Mouse (Mus musculus): ENCODE results near the gene Bcl7b. TPM values are rescaled to one million over a fixed set of nuclear protein-coding genes. Genes with fewer than 3 reads are reported as not detected.
A peak's percentile ranks its signal among the peaks of the same experiment; 100 is the strongest.

The Bcl7b gene
- polyA plus RNA-seq (2015; fragmentation: Nextera tagmentation; extraction: Ambion mirVana) = 45.3 and 52.1 TPM in 2 replicates

DNA sequence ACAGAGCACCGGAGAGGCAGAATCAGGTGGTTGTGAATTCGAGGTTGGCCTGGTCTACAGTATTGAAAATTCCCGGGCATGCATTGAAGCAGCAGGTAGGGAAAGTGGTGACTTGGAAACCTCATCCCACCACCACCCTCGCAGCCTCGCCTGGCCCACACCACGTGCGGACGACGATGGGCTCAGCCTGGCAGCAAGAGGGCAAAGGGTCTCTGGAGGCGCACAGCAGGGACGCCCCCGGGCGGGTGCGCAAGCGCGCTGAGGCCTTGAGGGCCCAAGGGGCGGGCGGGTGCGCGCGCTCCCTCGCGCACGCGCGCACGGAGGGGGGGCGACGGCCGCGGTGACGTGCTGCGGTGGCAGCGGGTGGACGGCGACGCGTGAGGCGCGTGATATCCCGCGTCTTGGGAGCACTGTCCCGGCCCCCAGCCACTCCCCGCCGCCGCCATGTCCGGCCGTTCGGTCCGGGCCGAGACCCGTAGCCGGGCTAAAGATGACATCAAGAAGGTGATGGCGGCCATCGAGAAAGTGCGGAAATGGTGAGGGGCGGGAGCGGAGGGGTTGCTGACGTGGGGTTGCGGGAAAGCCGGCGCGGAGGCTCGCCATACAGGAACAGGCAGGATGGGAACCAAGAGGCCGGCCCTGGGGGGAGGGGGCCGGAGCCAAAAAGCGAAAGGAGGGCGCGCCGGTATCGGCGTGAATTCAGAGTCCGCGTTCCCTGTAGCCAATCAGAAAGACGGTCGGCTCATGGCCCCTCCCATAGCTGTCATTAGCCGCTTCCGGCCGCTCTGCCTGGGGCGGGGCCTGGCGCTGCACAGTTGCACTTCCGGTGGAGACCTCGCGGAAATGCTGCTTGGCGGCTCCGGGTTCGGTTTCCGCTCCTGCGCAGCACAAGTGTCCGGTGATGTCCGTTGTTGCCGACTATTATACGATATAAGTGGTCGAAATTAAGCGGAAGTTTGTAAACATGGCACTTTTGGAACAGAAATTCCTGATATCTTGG, at the start of gene Bcl7b:
TSS of gene Bcl7b (plus strand) at position 221 of the 1,000 bp plus-strand sequence.
- H3K9ac ChIP-seq = peak within 1 kb of the TSS; percentile 91
- H3K27ac ChIP-seq = peak within 1 kb of the TSS; percentile 100
- H3K36me3 ChIP-seq = peaks cover 27% of the 10 kb centered on the region
- ATAC-seq (ENCODE audit: low FRiP score) = peak; percentile 97
- H3K9me3 ChIP-seq = no peaks in the 10 kb centered on the region
- H3K4me3 ChIP-seq = peak within 1 kb of the TSS; percentile 63
- H3K27me3 ChIP-seq = no peaks in the 10 kb centered on the region
- peaks cover 21% of the 10 kb centered on the region for H3K4me1 ChIP-seq (replicated peaks)
- 2% methylated on average over 93 of the region's 95 CpGs for WGBS
- peak within 1 kb of the TSS; percentile 93 for H3K4me2 ChIP-seq

DNA sequence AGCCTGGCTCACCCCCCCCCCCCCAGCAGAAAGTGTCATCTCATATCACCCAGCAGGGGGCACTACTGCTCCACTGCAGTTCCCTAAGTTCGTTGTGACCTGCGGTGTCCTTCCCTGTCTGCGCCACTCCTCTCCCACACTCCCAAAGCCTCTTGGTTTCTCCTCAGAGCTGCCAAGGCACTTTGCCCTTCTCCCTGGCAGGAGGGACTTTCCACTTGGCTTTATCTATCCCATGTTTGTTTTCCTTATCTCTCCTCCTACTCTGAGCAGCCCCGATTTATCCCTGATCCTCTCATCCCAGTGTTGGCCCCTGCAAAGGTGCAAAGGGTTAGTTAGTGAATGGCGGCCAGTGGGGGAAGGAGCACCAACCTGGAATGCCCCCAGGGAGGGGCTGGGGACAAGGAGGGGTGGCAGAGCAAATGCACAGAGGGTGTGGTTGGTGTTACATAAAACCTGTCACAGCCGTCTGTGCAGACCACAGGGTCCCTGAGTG, 49.4 kb upstream of the Bcl7b start:
- ATAC-seq (ENCODE audit: low FRiP score) = no peak
- Histone ChIP-seq H3K9me3 (no peaks in the 10 kb centered on the region), H3K27ac (no peak overlapping the region), H3K4me1 (replicated peaks) (no peaks in the 10 kb centered on the region), H3K27me3 (peaks cover 20% of the 10 kb centered on the region), H3K36me3 (no peaks in the 10 kb centered on the region), H3K9ac (no peak overlapping the region), H3K4me3 (no peak overlapping the region), H3K4me2 (no peak overlapping the region)
- WGBS = 36% methylated on average over 6 of the region's 6 CpGs

DNA sequence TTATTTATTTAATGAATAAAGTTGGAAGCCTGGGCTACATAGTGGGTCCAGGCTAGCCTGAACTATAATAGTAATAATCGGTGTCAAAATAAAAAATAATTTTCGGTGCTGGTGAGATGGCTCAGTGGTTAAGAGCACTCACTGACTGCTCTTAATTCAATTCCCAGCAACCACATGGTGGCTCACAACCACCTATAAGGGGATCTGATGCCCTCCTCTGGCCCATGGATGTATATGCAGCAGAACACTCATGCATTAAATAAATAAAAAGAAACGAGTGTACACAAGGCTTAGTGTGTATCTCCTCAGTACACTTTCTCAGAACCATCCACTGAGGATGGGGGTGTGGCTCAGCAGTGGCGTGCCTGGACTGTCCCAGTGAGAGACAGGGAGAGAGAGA, 47.3 kb upstream of the Bcl7b start:
- no peak overlapping the region for H3K27ac ChIP-seq

DNA sequence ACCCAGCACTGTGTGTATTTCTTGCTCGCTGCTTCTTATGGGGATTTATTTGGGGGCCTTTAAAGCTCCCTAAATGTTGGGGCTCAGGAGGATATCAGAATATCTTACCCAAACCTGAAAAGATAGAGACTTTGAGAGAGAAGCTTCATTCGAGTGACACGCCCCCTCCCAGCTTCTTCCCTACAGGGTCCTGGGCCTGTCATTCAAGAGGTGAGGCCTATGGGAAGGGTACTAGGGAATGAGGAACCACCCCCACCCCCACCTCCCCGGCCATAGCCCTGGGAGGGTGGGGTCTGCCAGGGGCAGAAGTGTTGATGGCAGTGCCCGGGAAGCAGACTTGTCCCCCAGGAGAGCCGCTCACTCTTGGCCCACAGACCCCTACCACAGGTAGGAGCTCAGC, 42.0 kb upstream of the Bcl7b start:
- H3K4me3 ChIP-seq = no peak overlapping the region
- no peaks in the 10 kb centered on the region for H3K36me3 ChIP-seq
- H3K9ac ChIP-seq = no peak overlapping the region
- no peaks in the 10 kb centered on the region for H3K4me1 ChIP-seq (replicated peaks)
- no peak overlapping the region for H3K4me2 ChIP-seq
- WGBS = 63% methylated on average over 6 of the region's 6 CpGs
- H3K9me3 ChIP-seq = no peaks in the 10 kb centered on the region
- no peak for ATAC-seq (ENCODE audit: low FRiP score)
- peaks cover 35% of the 10 kb centered on the region; the same call in 1 of the 2 replicates for H3K27me3 ChIP-seq
- H3K27ac ChIP-seq = no peak overlapping the region

More for the DNA sequence above, 47.3 kb upstream of the Bcl7b start:
- 61% methylated on average over 4 of the region's 4 CpGs for WGBS
- Histone ChIP-seq H3K9me3 (no peaks in the 10 kb centered on the region), H3K27me3 (peaks cover 20% of the 10 kb centered on the region), H3K9ac (no peak overlapping the region), H3K4me2 (no peak overlapping the region), H3K4me3 (no peak overlapping the region), H3K4me1 (replicated peaks) (no peaks in the 10 kb centered on the region), H3K36me3 (no peaks in the 10 kb centered on the region)
- ATAC-seq (ENCODE audit: low FRiP score) = no peak

DNA sequence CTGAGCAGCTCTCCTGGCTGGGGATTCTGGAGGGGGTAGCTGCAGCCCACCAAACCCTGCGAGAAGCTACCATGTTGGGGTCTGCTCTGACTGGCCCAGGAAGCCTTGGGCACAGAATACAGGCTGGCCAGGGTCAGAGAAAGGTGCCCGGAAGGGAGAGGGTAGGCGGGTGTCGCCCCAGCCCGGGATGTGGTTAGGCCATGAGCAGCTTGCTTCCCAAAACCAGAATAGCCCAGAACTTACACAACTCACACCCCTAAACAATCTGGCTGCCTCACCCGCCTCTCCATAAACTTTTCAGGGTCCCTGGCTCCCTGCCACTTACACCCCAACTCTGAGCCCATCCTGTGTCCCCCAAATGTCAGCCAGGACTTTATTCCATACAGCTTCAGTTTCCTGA, 40.4 kb upstream of the Bcl7b start:
- Histone ChIP-seq H3K4me3 (no peak overlapping the region), H3K4me1 (replicated peaks) (no peaks in the 10 kb centered on the region), H3K27me3 (peaks cover 35% of the 10 kb centered on the region), H3K36me3 (no peaks in the 10 kb centered on the region), H3K9me3 (no peaks in the 10 kb centered on the region), H3K27ac (no peak overlapping the region), H3K4me2 (no peak overlapping the region), H3K9ac (no peak overlapping the region)
- 86% methylated on average over 6 of the region's 6 CpGs for WGBS
- ATAC-seq (ENCODE audit: low FRiP score) = no peak

DNA sequence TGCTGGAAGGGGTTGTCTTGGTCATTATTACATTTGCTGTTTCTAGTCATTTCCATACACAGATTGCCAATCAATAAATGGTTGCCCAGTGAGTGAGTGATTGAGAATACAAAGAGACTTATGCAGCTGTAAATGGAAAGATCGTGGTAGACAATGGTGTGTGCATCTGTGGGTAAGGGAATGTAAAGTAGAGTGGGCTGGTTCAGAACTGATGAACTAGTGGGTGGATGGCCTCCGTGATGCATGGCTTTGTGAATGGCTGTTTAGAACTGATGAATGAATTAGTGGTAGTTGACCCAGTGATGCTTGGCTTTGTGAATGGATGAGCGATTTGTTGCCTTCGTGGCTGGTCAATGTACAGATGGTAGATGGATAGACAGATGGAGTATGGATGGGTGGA, 38.3 kb upstream of the Bcl7b start:
- Histone ChIP-seq H3K4me2 (no peak overlapping the region), H3K9ac (no peak overlapping the region), H3K4me3 (no peak overlapping the region), H3K36me3 (no peaks in the 10 kb centered on the region), H3K9me3 (no peaks in the 10 kb centered on the region), H3K27ac (no peak overlapping the region), H3K27me3 (peaks cover 55% of the 10 kb centered on the region), H3K4me1 (replicated peaks) (peaks cover 11% of the 10 kb centered on the region)
- WGBS = 88% methylated on average over 4 of the region's 4 CpGs
- ATAC-seq (ENCODE audit: low FRiP score) = no peak

DNA sequence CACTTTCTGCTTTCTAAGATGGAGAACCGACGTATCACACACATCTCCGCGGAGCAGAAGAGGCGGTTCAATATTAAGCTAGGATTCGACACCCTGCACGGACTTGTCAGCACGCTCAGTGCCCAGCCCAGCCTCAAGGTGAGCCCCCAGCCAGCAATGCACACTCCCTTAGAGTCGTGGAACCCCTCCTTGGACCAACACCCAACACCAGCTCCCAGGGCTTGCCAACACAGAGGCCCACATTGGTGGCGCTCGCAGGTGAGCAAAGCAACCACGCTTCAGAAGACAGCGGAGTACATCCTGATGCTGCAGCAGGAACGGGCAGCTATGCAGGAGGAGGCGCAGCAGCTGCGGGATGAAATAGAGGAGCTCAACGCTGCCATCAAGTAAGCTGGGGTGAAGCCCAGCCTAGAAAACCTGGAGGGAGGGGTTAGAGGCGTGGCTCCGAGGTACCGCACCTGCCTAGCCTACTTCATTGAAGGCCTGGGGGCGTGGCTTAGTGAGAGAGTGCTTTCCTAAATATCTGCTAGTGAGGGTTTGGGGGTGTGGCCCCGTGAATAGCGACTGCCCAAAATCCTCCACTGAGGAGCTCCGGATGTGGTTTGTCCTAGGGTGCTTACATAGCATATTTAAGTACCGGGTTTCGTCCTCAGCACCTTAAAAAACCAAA, 34.2 kb upstream of the Bcl7b start:
- Histone ChIP-seq H3K27me3 (peaks cover 70% of the 10 kb centered on the region), H3K4me2 (peak overlapping the region; percentile 47), H3K4me3 (peak overlapping the region; percentile 24), H3K36me3 (no peaks in the 10 kb centered on the region), H3K9me3 (no peaks in the 10 kb centered on the region), H3K27ac (no peak overlapping the region), H3K9ac (peak overlapping the region; percentile 24; the same call in 1 of the 2 replicates), H3K4me1 (replicated peaks) (peaks cover 11% of the 10 kb centered on the region)
- no peak for ATAC-seq (ENCODE audit: low FRiP score)
- WGBS = 6% methylated on average over 26 of the region's 26 CpGs

DNA sequence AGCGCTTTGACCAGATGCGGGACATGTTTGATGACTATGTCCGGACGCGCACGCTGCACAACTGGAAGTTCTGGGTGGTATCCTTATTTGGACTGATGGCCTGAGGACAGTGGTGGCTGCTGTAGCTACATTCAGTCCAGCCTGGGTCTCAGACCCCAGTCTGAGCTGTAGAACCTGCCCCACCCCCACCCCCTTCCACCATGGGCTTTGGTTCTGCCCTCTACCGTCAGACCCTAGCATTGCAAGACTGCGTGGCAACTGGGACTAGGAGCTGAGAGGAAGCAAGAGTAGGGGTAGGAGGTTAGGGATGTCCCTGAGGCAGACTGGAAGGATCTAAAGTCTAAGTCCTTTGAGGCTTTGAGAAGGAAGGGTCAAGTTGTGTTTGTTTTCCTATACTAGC, 33.5 kb upstream of the Bcl7b start:
- H3K9ac ChIP-seq = no peak overlapping the region
- WGBS = 7% methylated on average over 8 of the region's 8 CpGs
- ATAC-seq (ENCODE audit: low FRiP score) = no peak

DNA sequence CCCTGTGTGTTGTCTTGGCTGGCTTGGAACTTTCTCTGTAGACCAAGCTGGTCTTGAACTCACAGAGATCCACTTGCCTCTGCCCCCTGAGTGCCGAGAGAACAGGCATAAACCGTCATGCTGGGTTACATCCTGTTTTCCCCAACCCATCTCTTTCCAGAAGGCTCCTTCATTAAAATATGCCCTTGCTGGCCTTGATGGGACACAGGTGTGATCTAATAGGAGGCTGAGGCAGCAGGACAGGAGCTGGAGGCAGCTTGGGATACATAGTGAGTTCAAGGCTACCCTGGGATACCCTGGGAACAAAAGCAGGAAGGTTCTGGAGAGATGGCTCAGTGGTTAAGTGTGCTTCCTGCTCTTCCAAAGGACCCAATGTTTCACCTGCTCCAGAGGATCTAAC, 28.2 kb upstream of the Bcl7b start:
- ATAC-seq (ENCODE audit: low FRiP score) = no peak
- no peak overlapping the region for H3K4me2 ChIP-seq
- no peaks in the 10 kb centered on the region for H3K36me3 ChIP-seq
- H3K4me1 ChIP-seq (replicated peaks) = no peaks in the 10 kb centered on the region
- H3K4me3 ChIP-seq = no peak overlapping the region
- peaks cover 24% of the 10 kb centered on the region for H3K27me3 ChIP-seq
- 78% methylated on average over 2 of the region's 2 CpGs for WGBS
- no peaks in the 10 kb centered on the region for H3K9me3 ChIP-seq
- no peak overlapping the region for H3K27ac ChIP-seq
- H3K9ac ChIP-seq = no peak overlapping the region

More for the DNA sequence above, 33.5 kb upstream of the Bcl7b start:
- Histone ChIP-seq H3K4me1 (replicated peaks) (peaks cover 11% of the 10 kb centered on the region), H3K27ac (no peak overlapping the region), H3K36me3 (no peaks in the 10 kb centered on the region), H3K27me3 (peaks cover 70% of the 10 kb centered on the region), H3K4me3 (peak overlapping the region; percentile 24), H3K4me2 (peak overlapping the region; percentile 47), H3K9me3 (no peaks in the 10 kb centered on the region)

DNA sequence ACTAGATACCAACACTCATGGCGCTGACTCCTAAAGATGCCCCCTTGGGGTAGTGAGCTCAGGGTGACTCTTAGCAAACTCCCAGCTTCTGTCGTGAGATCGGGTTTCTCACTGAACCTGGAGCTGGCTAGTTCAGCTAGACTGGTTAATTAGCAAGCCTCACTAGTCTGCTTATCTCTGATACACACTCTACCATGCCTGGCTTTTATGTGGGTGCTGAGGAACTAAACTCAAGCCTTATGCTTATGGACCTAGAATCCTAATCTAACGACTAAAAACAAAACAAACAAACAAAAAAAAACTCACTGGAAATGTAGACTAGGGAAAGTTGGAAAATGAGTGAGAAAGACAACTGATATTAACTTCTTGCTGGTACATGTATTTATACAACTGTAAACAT, 23.6 kb upstream of the Bcl7b start:
- Histone ChIP-seq H3K9me3 (no peaks in the 10 kb centered on the region), H3K4me2 (no peak overlapping the region), H3K4me1 (replicated peaks) (peaks cover 7% of the 10 kb centered on the region; the same call in 1 of the 2 replicates), H3K27ac (no peak overlapping the region), H3K9ac (no peak overlapping the region), H3K27me3 (0 out of 2 replicates have a peak, but pooled peaks cover 4% of the 10 kb centered on the region), H3K4me3 (no peak overlapping the region), H3K36me3 (no peaks in the 10 kb centered on the region)
- ATAC-seq (ENCODE audit: low FRiP score) = no peak
- WGBS = 67% methylated on average over 4 of the region's 4 CpGs

DNA sequence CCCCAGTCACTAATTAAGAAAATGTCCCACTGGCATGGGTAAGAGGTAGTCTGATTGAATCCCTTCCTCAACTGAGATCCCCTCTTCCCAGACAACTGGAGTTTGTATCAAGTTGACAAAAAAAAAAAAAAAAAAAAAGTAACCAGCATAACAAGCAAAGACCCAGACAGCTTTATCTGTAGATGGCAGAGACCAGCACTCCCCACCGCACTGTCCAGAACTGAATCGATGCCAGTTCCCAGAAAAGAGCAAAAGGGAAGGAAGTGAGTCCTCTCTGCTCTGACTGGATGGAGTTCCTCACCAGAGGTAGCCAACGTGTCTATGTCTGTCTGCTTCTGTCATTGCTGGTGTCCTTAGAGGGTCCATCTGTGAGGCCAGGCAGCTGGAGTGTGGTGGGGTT, 22.6 kb upstream of the Bcl7b start:
- H3K4me3 ChIP-seq = no peak overlapping the region
- H3K27ac ChIP-seq = no peak overlapping the region
- peaks cover 14% of the 10 kb centered on the region for H3K4me1 ChIP-seq (replicated peaks)
- 85% methylated on average over 3 of the region's 3 CpGs for WGBS
- H3K9ac ChIP-seq = no peak overlapping the region
- H3K9me3 ChIP-seq = no peaks in the 10 kb centered on the region
- H3K4me2 ChIP-seq = no peak overlapping the region
- no peak for ATAC-seq (ENCODE audit: low FRiP score)
- H3K36me3 ChIP-seq = no peaks in the 10 kb centered on the region
- 0 out of 2 replicates have a peak, but pooled peaks cover 4% of the 10 kb centered on the region for H3K27me3 ChIP-seq

DNA sequence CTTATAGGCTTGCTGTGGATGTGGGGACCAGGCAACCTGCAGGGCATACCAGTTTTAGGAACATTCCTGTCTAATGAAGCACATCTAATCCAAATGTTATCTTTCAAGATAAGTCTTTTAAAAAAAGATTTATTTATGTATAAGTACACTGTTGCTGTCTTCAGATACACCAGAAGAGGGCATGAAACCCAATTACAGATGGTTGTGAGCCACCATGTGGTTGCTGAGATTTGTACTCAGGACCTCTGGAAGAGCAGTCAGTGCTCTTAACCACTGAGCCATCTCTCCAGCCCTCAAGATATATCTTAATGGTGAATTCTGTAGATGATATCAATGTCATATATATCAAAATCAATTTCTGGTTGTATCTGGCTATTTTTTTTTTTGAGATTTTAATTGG, 22.1 kb upstream of the Bcl7b start:
- H3K9me3 ChIP-seq = no peaks in the 10 kb centered on the region
- H3K4me2 ChIP-seq = no peak overlapping the region
- ATAC-seq (ENCODE audit: low FRiP score) = no peak
- peaks cover 15% of the 10 kb centered on the region for H3K4me1 ChIP-seq (replicated peaks)
- no peak overlapping the region for H3K4me3 ChIP-seq
- no peaks in the 10 kb centered on the region for H3K36me3 ChIP-seq
- 0 out of 2 replicates have a peak, but pooled peaks cover 4% of the 10 kb centered on the region for H3K27me3 ChIP-seq
- H3K27ac ChIP-seq = no peak overlapping the region
- H3K9ac ChIP-seq = no peak overlapping the region

Measured in hindbrain, embryonic 13.5 days (tissue).